Mouse (Mus musculus) urinary bladder, adult 18-20 months (tissue): ENCODE measurements at regions not wholly inside any gene's neighbourhood (a gene's known extent, or its start where the extent isn't known, plus 50 kb on each side); places are given as distances from the start of the nearest gene placed in this dataset.

Experiments used
- DNase-seq, 2 experiments: peaks; one replicate each; pipeline ENCODE4 v3.0.0; 2022; ENCODE audit warnings: low spot score in 2 of 2, mixed read lengths in 2 of 2

- no peak for DNase-seq
Measured at GRCm38 (mm10) chr9:89532435-89532834, 90.5 kb downstream of the Minar1 start.

- no peak for DNase-seq
Measured at GRCm38 (mm10) chr9:89524137-89524536, 98.8 kb downstream of the Minar1 start.

GRCm38 (mm10) chr9:89523705-89524104 lies 99.2 kb downstream of the Minar1 start:
- DNase-seq = no peak

GRCm38 (mm10) chr9:89508407-89509101 lies 114.4 kb downstream of the Minar1 start:
- no peak for DNase-seq

DNA sequence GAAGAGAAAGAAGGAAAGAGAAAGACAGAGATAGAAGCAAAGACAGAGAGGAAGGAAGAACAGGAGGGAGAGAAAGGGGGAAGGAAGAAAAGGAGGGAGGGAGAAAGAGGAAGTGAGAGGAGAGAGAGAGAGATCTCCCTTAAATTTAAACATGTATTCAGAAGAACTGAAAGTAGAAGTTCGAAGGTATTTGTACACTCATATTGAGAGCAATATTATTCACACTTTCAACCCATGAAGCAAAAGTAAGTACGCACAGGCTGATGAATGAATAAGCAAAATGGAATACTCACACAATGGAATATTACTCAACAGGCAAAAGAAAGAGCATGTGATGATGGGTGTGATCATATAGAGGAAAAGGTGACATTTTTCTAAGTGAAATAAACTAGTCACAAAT lies 120.8 kb downstream of the Minar1 start:
- no peak for DNase-seq

DNA sequence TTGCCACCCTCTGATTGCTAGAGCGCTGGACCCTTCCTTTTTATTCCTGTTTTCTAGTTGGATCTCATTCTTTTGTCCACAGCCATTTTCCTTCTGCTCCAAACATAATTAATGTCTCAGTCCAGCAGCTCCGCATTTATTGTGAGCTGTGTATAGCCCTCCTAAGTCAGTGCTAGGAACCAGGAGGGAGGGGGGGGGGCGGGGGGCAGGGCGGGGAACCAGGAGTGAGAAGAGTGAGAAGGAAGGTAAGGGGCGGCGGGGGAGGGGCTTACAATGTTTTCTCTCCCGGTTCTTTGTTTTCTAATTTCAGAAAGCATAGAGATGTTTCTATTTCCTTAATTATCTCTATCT lies 125.6 kb downstream of the Minar1 start:
- DNase-seq = no peak

DNA sequence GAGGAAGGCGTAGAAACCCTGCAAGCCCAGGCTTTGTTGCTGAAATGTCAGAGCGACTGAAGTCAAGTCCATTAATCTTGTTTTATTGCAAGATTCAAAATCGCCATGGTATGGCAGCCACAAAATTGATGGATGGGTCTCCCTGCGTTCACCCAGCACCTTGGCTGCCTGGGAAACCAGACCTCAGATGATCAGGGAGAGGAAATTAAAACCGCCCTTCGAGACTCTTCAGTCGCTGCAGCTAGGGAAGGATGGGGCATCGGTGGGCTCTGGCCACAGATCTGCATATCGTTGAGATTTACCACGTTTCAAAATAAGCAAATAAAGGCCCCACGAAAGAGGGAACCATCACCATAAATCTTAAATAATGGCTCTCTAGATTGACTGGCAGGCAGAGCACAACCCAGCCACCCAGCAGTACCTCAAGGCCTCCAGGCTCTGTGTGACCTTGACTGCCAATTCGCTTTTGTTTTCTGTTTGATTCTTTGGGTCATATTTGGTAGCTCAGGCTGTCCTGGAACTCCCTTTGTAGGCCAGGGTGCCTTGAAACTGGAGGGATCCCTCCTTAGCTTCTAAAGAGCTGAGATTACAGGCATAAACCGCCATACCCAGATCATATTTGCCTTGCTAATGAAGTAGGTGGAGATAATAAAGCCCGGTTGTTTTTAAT lies 126.1 kb downstream of the Minar1 start:
- DNase-seq = no peak

- DNase-seq = no peak
Measured at GRCm38 (mm10) chr9:89487601-89488000, 135.3 kb downstream of the Minar1 start.

GRCm38 (mm10) chr9:89479406-89479805 lies 143.5 kb downstream of the Minar1 start:
- DNase-seq = no peak

- DNase-seq = peak in 1 of 2 experiments; percentile 8
Measured at GRCm38 (mm10) chr9:89461190-89461589, 161.7 kb downstream of the Minar1 start.

GRCm38 (mm10) chr9:89456666-89457065 lies 166.3 kb downstream of the Minar1 start:
- DNase-seq = no peak

DNA sequence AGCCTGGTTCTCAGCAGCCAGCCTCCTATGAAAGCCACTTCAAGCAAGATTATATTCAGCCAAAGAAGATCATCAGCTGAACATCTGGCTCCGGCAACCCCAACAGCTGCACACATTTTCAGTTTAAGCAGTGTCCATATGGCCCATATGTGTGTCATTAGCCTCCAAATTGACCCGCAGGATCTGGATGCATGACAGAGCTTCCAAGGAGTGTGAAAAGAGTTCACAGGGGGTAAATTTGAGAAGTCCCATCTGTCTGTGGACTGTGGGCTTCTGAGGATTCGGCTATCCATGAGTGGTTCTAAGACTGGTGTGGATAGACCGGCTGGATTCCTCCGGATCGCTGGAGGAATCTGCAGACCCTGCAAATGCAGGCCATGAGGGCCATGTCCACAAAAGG lies 173.3 kb downstream of the Minar1 start:
- DNase-seq = no peak
